Mouse (Mus musculus) G1E (cell line): ENCODE data around the gene Unc13b. TPM values are rescaled to one million over a fixed set of nuclear protein-coding genes. Genes with fewer than 3 reads are reported as not detected.

Experiments used
- ATAC-seq: 2 replicates; pipeline ENCODE4 v1.8.0; 2016; ENCODE audit warnings: mild to moderate bottlenecking; ENCODE audit not compliant: insufficient number of reproducible peaks, poor library complexity, low FRiP score, severe bottlenecking; ENCODE audit errors: extremely low read depth
- DNase-seq: peaks from one replicate; pipeline ENCODE4 v3.0.0; 2012; ENCODE audit warnings: low spot score
- H3K27me3 ChIP-seq: 2 replicates; pipeline ENCODE4 v1.6.1; 2012; ENCODE audit warnings: mild to moderate bottlenecking, low read length, inconsistent platforms; ENCODE audit not compliant: insufficient read depth
- H3K36me3 ChIP-seq: replicated peaks from 2 replicates; pipeline ENCODE3; 2012; ENCODE audit warnings: mild to moderate bottlenecking, inconsistent platforms
- H3K4me1 ChIP-seq: 2 replicates; pipeline ENCODE4 v1.6.1; 2012; ENCODE audit warnings: low read depth, low read length, inconsistent platforms, mixed read lengths; ENCODE audit not compliant: insufficient read depth
- H3K4me3 ChIP-seq: 2 replicates; pipeline ENCODE4 v1.5.1; 2012; ENCODE audit warnings: low read depth, mild to moderate bottlenecking, inconsistent platforms, low read length, moderate library complexity, mixed read lengths
- H3K9me3 ChIP-seq: replicated peaks from 2 replicates; pipeline ENCODE4 v1.6.1; 2012; ENCODE audit warnings: inconsistent platforms
- CTCF ChIP-seq: IDR thresholded peaks from 2 replicates; pipeline ENCODE4 v1.5.1; 2012; ENCODE audit warnings: low read depth, low read length, inconsistent platforms, mixed read lengths
- GATA1 ChIP-seq: IDR thresholded peaks from 2 replicates; pipeline ENCODE4 v1.6.1; 2012; ENCODE audit warnings: borderline replicate concordance, low read length, inconsistent platforms, mixed read lengths
- GATA2 ChIP-seq: IDR thresholded peaks from 2 replicates; pipeline ENCODE4 v1.6.1; 2012; ENCODE audit warnings: low read depth, low read length, inconsistent platforms, borderline replicate concordance
- POLR2AphosphoS5 ChIP-seq: IDR thresholded peaks from 2 replicates; pipeline ENCODE4 v1.6.1; 2012; ENCODE audit warnings: low read depth, low read length, inconsistent platforms; ENCODE audit not compliant: insufficient replicate concordance
- TAL1 ChIP-seq: conservative IDR thresholded peaks from 2 replicates; pipeline ENCODE4 v1.6.1; 2012; ENCODE audit warnings: low read depth, low read length, inconsistent platforms, mixed read lengths
- polyA plus RNA-seq: library from polyadenylated mRNA; stranded (reverse); fragments of >175 nt; gene quantifications from 2 replicates; pipeline ENCODE4 v1.2.3, GENCODE M21; 2012
- total RNA-seq, 2 experiments: library from RNA; stranded (forward) in 1 of 2; stranded (reverse) in 1 of 2; fragments of 200-1000 nt in 1 of 2; fragments of >200 nt in 1 of 2; fragmentation: Nextera tagmentation in 1 of 2; gene quantifications; 2 replicates each; pipeline ENCODE4 v1.2.3; 2014 to 2017

Unc13b gene
- total and polyA plus RNA-seq, 3 experiments: 0.36 to 5.5 (median 3.9) TPM

DNA sequence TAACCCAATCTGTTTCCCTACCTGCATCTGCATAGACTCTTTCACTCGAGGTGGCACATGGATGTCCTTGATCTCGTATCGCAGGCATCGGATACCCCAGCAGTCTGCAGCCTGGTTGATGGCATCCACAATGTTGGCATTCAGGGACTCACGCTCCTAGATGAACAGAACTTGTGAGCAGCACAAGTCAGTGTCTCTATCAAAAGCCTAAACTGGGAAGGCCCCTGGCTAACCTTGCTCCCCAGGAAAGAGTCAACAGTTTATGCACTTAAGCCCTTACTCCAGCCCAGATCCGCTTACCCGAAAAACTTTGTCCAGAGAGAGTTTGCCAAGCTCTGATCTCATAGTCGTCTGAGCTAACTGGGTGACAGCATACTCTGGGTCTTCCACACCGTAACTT is 29.0 kb upstream of the Unc13b start:
- no peaks in the 10 kb centered on the region for H3K9me3 ChIP-seq
- H3K36me3 ChIP-seq: peaks cover 70% of the 10 kb centered on the region
- H3K27me3 ChIP-seq: peaks cover 3% of the 10 kb centered on the region; the same call in 1 of the 2 replicates
- H3K4me1 ChIP-seq: peaks cover 50% of the 10 kb centered on the region
- no peak for ATAC-seq
- DNase-seq: no peak
- H3K4me3 ChIP-seq: peak overlapping the region; percentile 28; the same call in 1 of the 2 replicates
- TF ChIP-seq GATA2 (no peak), TAL1 (no peak), CTCF (no peak), POLR2AphosphoS5 (no peak), GATA1 (no peak)

DNA sequence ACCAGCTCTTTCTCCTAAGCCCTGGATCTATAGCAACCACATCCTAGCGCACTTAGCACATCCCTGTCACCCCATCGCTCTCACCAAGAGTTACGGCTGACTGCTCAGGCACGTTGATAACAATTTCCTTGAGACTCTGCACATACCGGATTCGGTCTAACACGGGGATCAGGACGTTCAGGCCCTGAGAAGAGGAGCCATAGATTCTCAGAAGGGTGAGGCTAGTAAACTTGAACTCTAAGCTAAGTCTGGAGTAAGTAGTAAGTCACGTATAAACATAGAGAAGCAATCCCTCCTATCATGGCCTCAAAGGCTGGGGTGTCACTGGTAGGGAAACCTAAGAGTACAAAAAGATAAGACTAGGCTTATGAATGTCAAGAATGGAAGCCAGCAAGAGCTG is 28.4 kb upstream of the Unc13b start:
- Histone ChIP-seq H3K4me3 (peak overlapping the region; percentile 76), H3K27me3 (peaks cover 3% of the 10 kb centered on the region; the same call in 1 of the 2 replicates), H3K36me3 (peaks cover 68% of the 10 kb centered on the region), H3K9me3 (no peaks in the 10 kb centered on the region), H3K4me1 (peaks cover 47% of the 10 kb centered on the region)
- no peak for ATAC-seq
- no peak for DNase-seq
- TF ChIP-seq TAL1 (no peak), CTCF (no peak), GATA1 (no peak), POLR2AphosphoS5 (no peak), GATA2 (no peak)

DNA sequence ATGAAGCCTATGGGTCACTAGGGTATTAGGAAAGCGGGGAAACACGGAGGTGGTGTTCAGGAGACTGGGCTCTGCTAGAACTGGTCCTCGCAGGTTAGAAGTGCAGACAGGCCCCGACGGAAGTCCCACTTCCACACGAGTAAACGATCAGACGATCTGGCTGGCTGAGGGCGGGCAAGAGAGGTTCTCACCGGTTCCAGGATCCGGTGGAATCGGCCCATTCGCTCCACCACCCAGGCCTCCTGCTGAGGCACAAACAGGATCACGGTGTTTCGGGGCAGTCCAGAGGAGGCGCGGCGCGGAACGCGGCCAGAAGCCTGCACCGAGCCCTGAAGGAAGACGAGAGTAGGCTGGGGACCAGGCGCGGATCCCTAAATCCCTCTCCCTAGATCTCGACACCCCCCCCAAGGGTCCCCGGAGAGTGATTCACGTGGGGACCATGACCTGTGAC is 27.9 kb upstream of the Unc13b start:
- H3K4me1 ChIP-seq: peaks cover 47% of the 10 kb centered on the region
- H3K27me3 ChIP-seq: peaks cover 3% of the 10 kb centered on the region; the same call in 1 of the 2 replicates
- DNase-seq (no peak), ATAC-seq (no peak)
- H3K36me3 ChIP-seq: peaks cover 69% of the 10 kb centered on the region
- peak overlapping the region; percentile 76 for H3K4me3 ChIP-seq
- TF ChIP-seq CTCF (no peak), POLR2AphosphoS5 (no peak), GATA1 (no peak), GATA2 (no peak), TAL1 (no peak)
- no peaks in the 10 kb centered on the region for H3K9me3 ChIP-seq

DNA sequence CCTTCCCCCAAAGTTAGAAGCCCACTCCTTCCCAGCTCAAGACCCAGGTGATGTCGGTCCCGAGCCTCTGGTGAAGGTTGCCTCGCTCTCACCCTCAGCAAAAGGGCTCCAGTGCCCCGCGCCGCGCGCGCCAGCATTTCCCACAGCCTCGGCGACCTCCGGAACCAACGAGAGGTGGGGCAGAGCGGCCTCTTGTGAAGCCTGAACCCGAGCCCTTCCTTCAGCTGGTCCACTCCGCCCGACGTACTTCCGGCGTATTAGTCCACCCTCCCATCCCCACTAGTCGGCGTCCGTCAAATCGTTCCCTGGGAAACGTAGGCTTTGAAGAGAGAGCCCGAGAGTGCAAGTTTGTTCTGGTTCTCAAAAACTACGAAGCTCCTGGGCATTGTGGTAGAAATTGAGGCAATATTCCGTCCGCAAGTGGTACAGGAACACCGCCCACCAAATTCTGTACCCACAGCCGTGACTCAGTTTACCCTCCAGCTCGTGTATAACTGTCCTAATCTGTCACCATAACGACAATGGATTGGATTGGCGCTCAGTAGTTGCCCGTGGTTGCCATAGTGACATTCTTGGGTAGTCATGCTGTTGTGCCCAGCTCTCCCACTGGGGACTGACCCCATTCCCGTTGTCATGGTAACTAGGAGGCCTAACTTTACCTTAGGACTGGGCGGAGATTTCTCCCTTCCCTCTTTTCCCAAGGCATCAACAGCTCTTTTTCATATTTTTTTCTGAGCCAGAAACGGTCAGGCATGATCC is 27.3 kb upstream of the Unc13b start, which contains the start of gene Stoml2:
Stoml2 (minus strand) TSS at position 474 of the 759 bp plus-strand sequence.
- DNase-seq: peak; percentile 82
- Histone ChIP-seq H3K9me3 (no peaks in the 10 kb centered on the region), H3K4me3 (peak within 1 kb of the TSS; percentile 76), H3K36me3 (peaks cover 71% of the 10 kb centered on the region), H3K27me3 (peaks cover 3% of the 10 kb centered on the region; the same call in 1 of the 2 replicates), H3K4me1 (peaks cover 50% of the 10 kb centered on the region)
- peak; percentile 96 for ATAC-seq
- TF ChIP-seq GATA1 (no peak), GATA2 (no peak), POLR2AphosphoS5 (no peak), TAL1 (no peak), CTCF (no peak)

DNA sequence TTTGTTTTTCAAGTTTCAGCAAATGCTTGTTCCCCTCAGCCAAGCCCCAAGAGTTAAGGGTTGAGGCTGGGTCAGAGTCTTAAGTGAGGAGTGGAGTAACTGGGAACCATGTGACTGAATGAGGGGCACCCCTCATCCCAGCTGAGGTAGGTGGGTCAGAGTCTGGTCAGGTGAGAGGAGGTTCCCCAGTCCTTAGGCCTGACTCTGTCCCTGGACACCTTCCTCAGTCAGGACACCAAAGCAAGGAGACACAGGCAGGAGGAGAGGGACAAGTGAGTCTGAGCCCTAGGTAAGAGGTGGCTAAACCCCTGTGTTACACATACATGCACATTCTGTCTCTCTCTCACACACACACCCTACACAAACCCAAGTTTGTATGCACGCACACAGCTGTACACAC is 26.3 kb upstream of the Unc13b start:
- TF ChIP-seq GATA1 (no peak), CTCF (no peak)
- ATAC-seq: no peak
- peaks cover 62% of the 10 kb centered on the region for H3K36me3 ChIP-seq

DNA sequence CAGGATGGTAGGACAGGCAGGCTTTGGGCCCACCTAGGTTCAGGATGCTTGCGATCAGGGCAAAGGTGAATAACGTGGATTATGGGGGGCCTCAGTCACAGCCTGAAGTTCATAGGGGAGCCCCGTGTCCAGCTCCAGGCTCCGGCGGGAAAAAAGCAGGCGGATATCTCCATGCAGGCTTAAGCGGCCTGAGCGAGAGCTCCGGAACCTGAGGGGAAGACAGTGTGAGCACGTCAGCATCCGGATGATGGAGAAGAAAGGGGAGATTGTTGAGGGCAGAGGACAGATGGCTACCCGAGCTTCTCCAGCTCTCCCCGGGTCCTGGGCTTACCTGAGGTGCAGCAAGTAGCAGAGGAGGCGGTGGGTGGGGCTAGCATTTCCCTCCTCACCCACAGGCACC is 25.3 kb upstream of the Unc13b start:
- TF ChIP-seq POLR2AphosphoS5 (no peak), TAL1 (no peak), CTCF (no peak), GATA1 (no peak), GATA2 (no peak)
- H3K4me1 ChIP-seq: peaks cover 68% of the 10 kb centered on the region

More for the DNA sequence above, 26.3 kb upstream of the Unc13b start:
- DNase-seq: no peak
- Histone ChIP-seq H3K9me3 (no peaks in the 10 kb centered on the region), H3K4me3 (no peak overlapping the region), H3K4me1 (peaks cover 61% of the 10 kb centered on the region), H3K27me3 (peaks cover 3% of the 10 kb centered on the region; the same call in 1 of the 2 replicates)

More for the DNA sequence above, 25.3 kb upstream of the Unc13b start:
- DNase-seq (no peak), ATAC-seq (no peak)
- H3K27me3 ChIP-seq: peaks cover 3% of the 10 kb centered on the region; the same call in 1 of the 2 replicates
- no peak overlapping the region for H3K4me3 ChIP-seq
- no peaks in the 10 kb centered on the region for H3K9me3 ChIP-seq
- H3K36me3 ChIP-seq: peaks cover 52% of the 10 kb centered on the region
